Mouse (Mus musculus) G1E (cell line): ENCODE measurements around the gene Ppp1r32. TPM values are rescaled to one million over a fixed set of nuclear protein-coding genes. Genes with fewer than 3 reads are reported as not detected.

ENCODE experiments used
- ATAC-seq: 2 replicates; pipeline ENCODE4 v1.8.0; 2016; ENCODE audit warnings: mild to moderate bottlenecking; ENCODE audit not compliant: insufficient number of reproducible peaks, poor library complexity, low FRiP score, severe bottlenecking; ENCODE audit errors: extremely low read depth
- DNase-seq: peaks from one replicate; pipeline ENCODE4 v3.0.0; 2012; ENCODE audit warnings: low spot score
- H3K27me3 ChIP-seq: 2 replicates; pipeline ENCODE4 v1.6.1; 2012; ENCODE audit warnings: mild to moderate bottlenecking, low read length, inconsistent platforms; ENCODE audit not compliant: insufficient read depth
- H3K36me3 ChIP-seq: replicated peaks from 2 replicates; pipeline ENCODE3; 2012; ENCODE audit warnings: mild to moderate bottlenecking, inconsistent platforms
- H3K4me1 ChIP-seq: 2 replicates; pipeline ENCODE4 v1.6.1; 2012; ENCODE audit warnings: low read depth, low read length, inconsistent platforms, mixed read lengths; ENCODE audit not compliant: insufficient read depth
- H3K4me3 ChIP-seq: 2 replicates; pipeline ENCODE4 v1.5.1; 2012; ENCODE audit warnings: low read depth, mild to moderate bottlenecking, inconsistent platforms, low read length, moderate library complexity, mixed read lengths
- H3K9me3 ChIP-seq: replicated peaks from 2 replicates; pipeline ENCODE4 v1.6.1; 2012; ENCODE audit warnings: inconsistent platforms
- CTCF ChIP-seq: IDR thresholded peaks from 2 replicates; pipeline ENCODE4 v1.5.1; 2012; ENCODE audit warnings: low read depth, low read length, inconsistent platforms, mixed read lengths
- GATA1 ChIP-seq: IDR thresholded peaks from 2 replicates; pipeline ENCODE4 v1.6.1; 2012; ENCODE audit warnings: borderline replicate concordance, low read length, inconsistent platforms, mixed read lengths
- GATA2 ChIP-seq: IDR thresholded peaks from 2 replicates; pipeline ENCODE4 v1.6.1; 2012; ENCODE audit warnings: low read depth, low read length, inconsistent platforms, borderline replicate concordance
- POLR2AphosphoS5 ChIP-seq: IDR thresholded peaks from 2 replicates; pipeline ENCODE4 v1.6.1; 2012; ENCODE audit warnings: low read depth, low read length, inconsistent platforms; ENCODE audit not compliant: insufficient replicate concordance
- TAL1 ChIP-seq: conservative IDR thresholded peaks from 2 replicates; pipeline ENCODE4 v1.6.1; 2012; ENCODE audit warnings: low read depth, low read length, inconsistent platforms, mixed read lengths
- polyA plus RNA-seq: library from polyadenylated mRNA; stranded (reverse); fragments of >175 nt; gene quantifications from 2 replicates; pipeline ENCODE4 v1.2.3, GENCODE M21; 2012
- total RNA-seq, 2 experiments: library from RNA; stranded (forward) in 1 of 2; stranded (reverse) in 1 of 2; fragments of 200-1000 nt in 1 of 2; fragments of >200 nt in 1 of 2; fragmentation: Nextera tagmentation in 1 of 2; gene quantifications; 2 replicates each; pipeline ENCODE4 v1.2.3; 2014 to 2017

Ppp1r32 gene
- total and polyA plus RNA-seq, 3 experiments, result 0.52 to 0.53 TPM; not detected in 1

DNA sequence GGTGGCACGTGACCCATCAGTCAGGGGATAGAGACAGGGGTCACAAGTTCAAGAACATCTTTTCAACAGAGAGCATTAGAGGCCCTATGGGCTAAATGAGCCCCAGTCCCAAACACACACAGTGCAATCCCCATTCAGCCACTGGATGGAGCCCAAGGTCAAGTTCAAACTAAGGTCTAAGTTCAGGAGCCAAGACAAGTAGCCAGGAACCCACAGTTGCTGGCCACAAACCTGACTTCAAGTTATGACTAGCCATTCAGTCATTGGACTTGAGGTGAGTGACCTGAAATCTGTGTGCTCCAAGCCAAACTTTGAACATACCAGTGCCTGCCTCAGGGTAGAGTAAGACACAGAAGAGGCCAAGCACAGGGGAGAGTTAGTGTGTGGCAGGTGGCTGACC is 45.2 kb downstream of the Ppp1r32 start:
- DNase-seq, result no peak
- Histone ChIP-seq H3K36me3 (no peaks in the 10 kb centered on the region), H3K4me1 (no peaks in the 10 kb centered on the region), H3K9me3 (no peaks in the 10 kb centered on the region), H3K27me3 (peaks cover 10% of the 10 kb centered on the region; the same call in 1 of the 2 replicates), H3K4me3 (no peak overlapping the region)
- TF ChIP-seq GATA1 (no peak), GATA2 (no peak), TAL1 (no peak), CTCF (no peak), POLR2AphosphoS5 (no peak)
- ATAC-seq, result no peak

DNA sequence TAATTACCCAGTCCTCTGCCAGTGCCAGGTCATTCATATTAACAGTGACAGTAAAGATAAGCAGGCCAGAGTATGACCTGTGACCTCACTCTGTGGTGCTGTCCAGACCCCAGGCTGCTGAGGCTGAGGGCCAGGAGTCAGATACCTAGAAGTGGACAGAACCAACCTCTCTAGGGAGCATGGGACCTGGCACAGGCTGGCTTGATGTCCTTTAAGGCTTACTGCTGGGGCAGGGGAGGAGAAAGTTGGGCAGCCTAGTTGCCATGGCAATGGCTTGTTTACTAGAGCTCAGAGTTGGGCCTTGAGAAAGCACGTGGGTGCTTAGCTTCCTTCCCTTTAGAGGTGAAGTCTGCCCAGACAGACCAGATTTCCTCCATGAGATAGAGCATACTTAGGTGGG is 46.0 kb downstream of the Ppp1r32 start:
- Histone ChIP-seq H3K36me3 (no peaks in the 10 kb centered on the region), H3K9me3 (no peaks in the 10 kb centered on the region), H3K4me1 (no peaks in the 10 kb centered on the region), H3K4me3 (no peak overlapping the region), H3K27me3 (peaks cover 10% of the 10 kb centered on the region; the same call in 1 of the 2 replicates)
- TF ChIP-seq CTCF, result no peak
- TF ChIP-seq POLR2AphosphoS5, result no peak
- no peak for TF ChIP-seq GATA1
- no peak for TF ChIP-seq GATA2
- no peak for TF ChIP-seq TAL1
- ATAC-seq (no peak), DNase-seq (no peak)

DNA sequence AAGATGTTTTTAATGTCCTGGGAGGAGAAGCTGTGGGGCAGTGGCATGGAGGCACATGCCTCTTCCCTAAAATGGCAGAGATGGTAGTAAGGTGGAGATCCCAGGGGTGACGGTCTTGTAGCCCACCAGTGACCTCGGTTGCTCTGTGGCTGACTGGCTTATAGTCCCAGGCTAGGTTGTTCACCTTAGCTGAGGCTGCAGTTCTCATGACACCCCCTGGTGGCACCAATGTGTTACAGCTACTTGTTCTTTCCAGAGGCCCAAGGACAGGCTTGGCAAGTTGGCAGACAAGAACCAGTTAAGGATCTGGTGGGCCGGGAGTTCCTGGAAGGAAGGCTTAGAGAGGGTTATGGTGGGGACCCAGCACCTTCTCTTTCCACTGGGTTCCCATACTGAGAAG is 46.8 kb downstream of the Ppp1r32 start:
- no peaks in the 10 kb centered on the region for H3K9me3 ChIP-seq
- TF ChIP-seq CTCF, result 0 out of 2 replicates have a peak, but pooled peaks have one; percentile 22
- no peak for TF ChIP-seq TAL1
- H3K36me3 ChIP-seq, result no peaks in the 10 kb centered on the region
- no peaks in the 10 kb centered on the region for H3K4me1 ChIP-seq
- peaks cover 11% of the 10 kb centered on the region; the same call in 1 of the 2 replicates for H3K27me3 ChIP-seq
- DNase-seq (peak; percentile 42), ATAC-seq (no peak)
- H3K4me3 ChIP-seq, result no peak overlapping the region

DNA sequence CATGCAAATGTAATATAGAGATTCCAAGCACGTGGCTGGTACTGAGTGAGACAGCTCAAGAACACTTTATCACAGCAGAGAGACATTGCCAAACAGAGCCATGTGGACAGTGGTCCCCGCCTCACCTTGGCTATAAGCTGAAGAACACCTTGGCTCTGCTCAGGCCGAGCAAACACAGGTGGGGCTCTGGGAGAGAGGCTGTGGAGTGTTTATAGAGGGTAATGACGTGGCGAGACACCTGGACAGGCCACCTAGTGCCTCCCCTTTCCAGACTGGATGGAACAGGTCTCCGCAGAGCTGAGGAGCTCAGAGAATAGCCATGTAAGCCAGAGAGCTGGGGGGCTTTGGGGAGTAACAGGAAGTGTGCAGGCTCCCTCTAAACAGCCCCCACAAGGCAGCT is 47.8 kb downstream of the Ppp1r32 start:
- DNase-seq, result no peak
- peaks cover 19% of the 10 kb centered on the region; the same call in 1 of the 2 replicates for H3K27me3 ChIP-seq
- no peak for TF ChIP-seq GATA1

DNA sequence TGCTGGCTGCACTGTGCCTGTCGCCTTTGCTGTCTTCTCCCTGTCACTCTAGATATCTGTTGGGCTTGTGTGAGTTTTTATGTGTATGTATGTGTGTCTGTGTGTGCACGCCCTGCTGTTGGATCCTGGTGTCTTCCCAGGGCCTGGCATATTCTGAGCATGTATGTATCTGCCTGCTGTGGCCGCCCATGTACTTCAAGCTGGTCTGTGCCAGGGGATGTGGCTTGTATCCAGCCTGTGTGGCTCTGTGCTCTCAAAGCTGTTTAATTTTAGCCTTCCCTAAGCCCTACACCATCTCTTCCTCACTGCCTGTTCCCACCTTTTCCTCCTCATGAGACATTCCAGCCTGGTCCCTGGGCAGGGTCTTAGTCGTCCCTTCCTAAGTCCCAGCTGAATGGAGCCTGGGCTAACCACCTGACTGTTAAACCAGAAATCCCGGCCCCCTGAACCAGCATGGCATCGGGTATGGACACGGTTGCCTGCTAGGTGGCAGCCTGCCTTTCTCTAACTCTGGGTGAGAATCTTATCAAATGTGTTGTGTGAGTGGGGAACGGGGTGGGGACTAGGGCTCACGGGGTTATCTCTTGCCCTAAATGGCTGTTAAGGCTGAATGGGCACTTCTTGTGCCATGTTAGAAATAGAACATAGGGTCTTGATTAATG is 48.7 kb downstream of the Ppp1r32 start:
- ATAC-seq, result no peak
- DNase-seq, result no peak
- no peak overlapping the region for H3K4me3 ChIP-seq
- H3K4me1 ChIP-seq, result no peaks in the 10 kb centered on the region
- no peaks in the 10 kb centered on the region for H3K9me3 ChIP-seq
- H3K27me3 ChIP-seq, result peaks cover 22% of the 10 kb centered on the region; the same call in 1 of the 2 replicates
- no peaks in the 10 kb centered on the region for H3K36me3 ChIP-seq
- no peak for TF ChIP-seq CTCF
- TF ChIP-seq TAL1, result no peak
- TF ChIP-seq GATA1, result no peak

More for the DNA sequence above, 47.8 kb downstream of the Ppp1r32 start:
- no peak overlapping the region for H3K4me3 ChIP-seq
- H3K4me1 ChIP-seq, result no peaks in the 10 kb centered on the region
- no peaks in the 10 kb centered on the region for H3K9me3 ChIP-seq
- no peak for ATAC-seq
- no peaks in the 10 kb centered on the region for H3K36me3 ChIP-seq

DNA sequence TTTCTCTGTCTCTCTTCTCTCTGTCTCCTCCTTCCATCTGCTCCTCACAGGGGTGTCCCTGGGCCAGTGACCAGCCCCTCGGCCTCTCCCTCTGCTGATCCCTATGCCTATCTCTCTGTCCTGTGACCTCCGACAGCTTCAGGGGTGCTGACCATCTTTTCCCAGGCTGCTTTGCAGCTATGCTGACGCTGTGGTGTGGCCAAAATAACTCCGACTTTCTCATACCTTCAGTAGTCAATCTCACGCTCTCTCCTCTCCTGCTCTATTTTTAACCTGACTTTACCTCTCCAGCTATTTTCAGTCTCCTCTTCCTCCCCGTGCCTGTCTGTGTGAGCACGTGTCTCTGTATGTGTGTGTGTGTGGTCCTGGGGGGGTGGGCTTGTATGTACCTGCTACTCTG is 49.5 kb downstream of the Ppp1r32 start:
- peaks cover 23% of the 10 kb centered on the region; the same call in 1 of the 2 replicates for H3K27me3 ChIP-seq
- no peaks in the 10 kb centered on the region for H3K4me1 ChIP-seq
- no peak for DNase-seq

DNA sequence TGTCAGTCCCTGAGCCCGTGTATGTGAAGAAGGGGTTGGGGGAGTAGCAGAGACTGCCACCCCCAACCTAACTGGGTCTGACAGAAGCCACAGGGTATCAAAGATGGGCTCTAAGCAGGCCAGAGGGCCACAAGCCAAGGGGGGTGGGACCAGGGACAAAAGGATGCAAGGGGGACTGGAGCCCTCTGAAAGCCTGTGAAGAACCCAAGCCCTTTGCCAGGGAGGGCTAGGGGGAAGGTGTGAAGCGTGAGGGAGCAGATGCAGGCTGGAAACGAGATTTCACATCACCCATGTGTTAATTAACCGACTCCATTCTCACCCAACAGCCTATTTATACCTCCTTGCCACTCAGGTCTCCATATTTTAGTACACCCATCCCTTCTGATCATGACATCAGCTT is 50.9 kb downstream of the Ppp1r32 start:
- TF ChIP-seq POLR2AphosphoS5 (no peak), TAL1 (no peak), CTCF (no peak), GATA1 (no peak), GATA2 (no peak)
- ATAC-seq (no peak), DNase-seq (no peak)
- no peaks in the 10 kb centered on the region for H3K4me1 ChIP-seq
- H3K4me3 ChIP-seq, result no peak overlapping the region
- no peaks in the 10 kb centered on the region for H3K36me3 ChIP-seq
- H3K9me3 ChIP-seq, result no peaks in the 10 kb centered on the region
- H3K27me3 ChIP-seq, result peaks cover 31% of the 10 kb centered on the region; the same call in 1 of the 2 replicates

More for the DNA sequence above, 49.5 kb downstream of the Ppp1r32 start:
- Histone ChIP-seq H3K4me3 (no peak overlapping the region), H3K9me3 (no peaks in the 10 kb centered on the region), H3K36me3 (no peaks in the 10 kb centered on the region)
- ATAC-seq, result no peak
- TF ChIP-seq TAL1, result no peak
- no peak for TF ChIP-seq CTCF
- TF ChIP-seq POLR2AphosphoS5, result no peak
- no peak for TF ChIP-seq GATA1
- TF ChIP-seq GATA2, result no peak
